Mouse (Mus musculus) embryonic fibroblast, embryonic 13.5 days (primary cell): ENCODE measurements around the gene Vipr2.

ENCODE experiments used
- CTCF ChIP-seq: IDR thresholded peaks from 2 replicates; pipeline ENCODE4 v1.5.1; 2011; ENCODE audit warnings: mild to moderate bottlenecking, control low read depth, low read length, moderate library complexity, borderline replicate concordance; ENCODE audit not compliant: insufficient read depth
- POLR2A ChIP-seq: IDR thresholded peaks from 2 replicates; pipeline ENCODE4 v1.6.1; 2011; ENCODE audit warnings: low read depth, mild to moderate bottlenecking, control low read depth, low read length, moderate library complexity

DNA sequence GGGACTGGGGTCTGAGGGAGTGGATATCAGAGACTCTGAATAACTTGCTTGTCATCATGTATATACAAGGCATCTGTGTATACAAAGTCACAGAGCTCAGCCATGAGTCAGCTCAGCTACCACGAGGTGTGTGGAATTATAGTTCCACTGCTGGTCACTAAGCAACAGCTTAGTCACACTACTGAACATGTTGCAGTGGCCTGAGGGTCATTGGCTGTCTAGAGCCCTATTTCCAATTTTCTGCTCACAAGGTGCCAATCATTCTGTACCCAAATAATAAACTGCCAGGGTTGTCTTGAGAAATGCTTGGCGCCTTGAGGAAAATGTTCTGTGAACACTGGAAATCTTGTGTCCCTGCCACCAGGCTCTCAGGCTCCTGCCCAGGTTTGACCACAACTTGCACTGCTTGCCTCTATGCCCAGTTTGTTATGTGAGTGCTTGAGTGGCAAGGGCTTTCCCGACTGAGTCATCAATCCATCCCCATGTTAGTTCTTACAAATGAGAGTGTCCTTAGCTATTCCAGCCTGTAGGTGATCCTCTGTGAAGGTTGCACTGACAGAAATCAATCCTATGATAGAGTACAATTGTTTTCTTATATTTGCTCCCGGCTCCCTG lies 104.0 kb downstream of the Vipr2 start:
- no peak for TF ChIP-seq POLR2A
- no peak for TF ChIP-seq CTCF
